In genomic region chr3:105058627-105059513, GRCm38 (mm10) we compare ENCODE assay signal across 8 mouse cellular contexts. TPM values are rescaled to one million over a fixed set of nuclear protein-coding genes. Genes with fewer than 3 reads are reported as not detected.
DNase-seq lines count a peak whose midpoint lies in the region; ATAC-seq and TF ChIP-seq lines count a peak whose summit lies in the region.

No protein-coding gene starts in this region.

- TF ChIP-seq CTCF in gastrocnemius, adult 2 months (IDR thresholded peaks at IDR 0.05): peak; percentile 98; the same call in 1 of the 2 replicates
- TF ChIP-seq CTCF in hindbrain, postnatal 0 days (IDR thresholded peaks at IDR 0.05; ENCODE audit: low read depth): peak; percentile 98
- peak; percentile 96 for TF ChIP-seq CTCF in left cerebral cortex, adult 2 months (IDR thresholded peaks at IDR 0.05)

- H3K27ac ChIP-seq in gastrocnemius, adult 2 months: peak overlapping the region; percentile 84
- H3K27ac ChIP-seq in hindbrain, postnatal 0 days: no peak overlapping the region
- H3K27ac ChIP-seq in left cerebral cortex, adult 2 months: peak overlapping the region; percentile 78

- no peak overlapping the region for H3K9ac ChIP-seq in hindbrain, postnatal 0 days (replicated peaks; ENCODE audit: low read length)

- DNase-seq in WW6 (ENCODE audit: low read depth, low spot score): peak; percentile 67
- DNase-seq in cerebellum, postnatal 36 days: peak; percentile 82 to 90
- peak; percentile 82 for DNase-seq in gastrocnemius, adult 2 months
- DNase-seq in hindbrain, postnatal 0 days (ENCODE audit: low spot score): peak; percentile 94
- peak; percentile 85 to 88 for DNase-seq in left cerebral cortex, adult 2 months (ENCODE audit: extremely low spot score in 1 of 2, low spot score in 2 of 2)
- DNase-seq in right cerebral cortex, adult 18-20 months: peak; percentile 89
- DNase-seq in urinary bladder, postnatal 10 days (ENCODE audit: low spot score): peak; percentile 51

- H3K36me3 ChIP-seq in hindbrain, postnatal 0 days (ENCODE audit: insufficient read depth, low read length): no peaks in the 10 kb centered on the region

- no peaks in the 10 kb centered on the region for H3K4me1 ChIP-seq in hindbrain, postnatal 0 days (ENCODE audit: insufficient read depth, low read length)

- peak; percentile 74 for ATAC-seq in hindbrain, postnatal 0 days
- peak; percentile 82 for ATAC-seq in megakaryocyte, adult 5-6 weeks (ENCODE audit: poor library complexity, severe bottlenecking)

- WGBS in hindbrain, postnatal 0 days: 15% methylated on average over 25 of the region's 25 CpGs

- H3K4me2 ChIP-seq in hindbrain, postnatal 0 days (ENCODE audit: low read depth, low read length): peak overlapping the region; percentile 50

- no peaks in the 10 kb centered on the region for H3K27me3 ChIP-seq in hindbrain, postnatal 0 days (ENCODE audit: insufficient read depth, low read length)

- intact Hi-C loops in gastrocnemius, adult 2 months (cut with DNase I): loop anchor here (1.0 to 5.0 kb wide), 4 partner anchors 67 to 347 kb away; partner anchors contain the start of genes Capza1, Rhoc and St7l
- intact Hi-C loops in left cerebral cortex, adult 2 months (cut with DNase I): loop anchor here (1.0 to 5.0 kb wide), 4 partner anchors 67 to 345 kb away; partner anchors contain the start of genes Capza1 and St7l

- H3K4me3 ChIP-seq in gastrocnemius, adult 2 months: peak overlapping the region; percentile 64
- H3K4me3 ChIP-seq in hindbrain, postnatal 0 days (ENCODE audit: low read length): peak overlapping the region; percentile 24
- peak overlapping the region; percentile 42 for H3K4me3 ChIP-seq in left cerebral cortex, adult 2 months

- no peaks in the 10 kb centered on the region for H3K9me3 ChIP-seq in hindbrain, postnatal 0 days (ENCODE audit: low read length)

RNA-seq across cellular contexts. Expression of gene Cttnbp2nl, which starts 5.9 kb away (rescaled TPM):
- total RNA-seq in gastrocnemius, adult 2 months (2021): 1 to 10 TPM; 4.5 to 8.4 TPM
- total RNA-seq in hindbrain, postnatal 0 days (2014; rRNA removed): 24.9 and 27.8 TPM in 2 replicates
- polyA plus RNA-seq in hindbrain, postnatal 0 days (2015; fragmentation: Nextera tagmentation; extraction: Ambion mirVana): 35.9 and 42.4 TPM in 2 replicates
- total RNA-seq in left cerebral cortex, adult 2 months (2021): 10 to 100 TPM; 23.8 to 27.9 TPM
- 0.58 and 1.5 TPM in 2 replicates for total RNA-seq in megakaryocyte, adult 5-6 weeks (2015)
- total RNA-seq in megakaryocyte, adult 5-6 weeks (2017): 0.77 and 1.4 TPM in 2 replicates

RNA-seq across cellular contexts. Expression of gene 4930564D02Rik, which starts 7.8 kb away (rescaled TPM):
- not detected for total RNA-seq in gastrocnemius, adult 2 months (2021)
- total RNA-seq in hindbrain, postnatal 0 days (2014; rRNA removed): not detected in 2 replicates
- polyA plus RNA-seq in hindbrain, postnatal 0 days (2015; fragmentation: Nextera tagmentation; extraction: Ambion mirVana): not detected in 2 replicates
- not detected for total RNA-seq in left cerebral cortex, adult 2 months (2021)
- not detected in 2 replicates for total RNA-seq in megakaryocyte, adult 5-6 weeks (2015)
- not detected in 2 replicates for total RNA-seq in megakaryocyte, adult 5-6 weeks (2017)
